Mouse (Mus musculus) testis, adult 2 months (tissue): Measurements from ENCODE around the gene Nisch.

Source experiments
- CTCF ChIP-seq: fragments of 200-500 bp; IDR thresholded peaks from 2 replicates; pipeline ENCODE4 v1.5.1; 2012; ENCODE audit warnings: low read depth, mild to moderate bottlenecking, inconsistent platforms, low read length, moderate library complexity; ENCODE audit not compliant: control insufficient read depth, insufficient read depth, insufficient replicate concordance
- POLR2A ChIP-seq: fragments of 200-500 bp; IDR thresholded peaks from 2 replicates; pipeline ENCODE4 v1.6.1; 2012; ENCODE audit warnings: low read depth, mild to moderate bottlenecking, inconsistent platforms, low read length, moderate library complexity; ENCODE audit not compliant: control insufficient read depth

GRCm38 (mm10) chr14:31160196-31161150, 56.3 kb downstream of the Nisch start:
- TF ChIP-seq CTCF (no peak), POLR2A (no peak)
